Mouse (Mus musculus): Measurements from ENCODE around the gene Rit1.

GRCm38 (mm10) chr3:88698834-88699233 is 17.8 kb upstream of the Rit1 start:
- no peak for TF ChIP-seq MXI1 (IDR thresholded peaks at IDR 0.05; ENCODE audit: low read depth, low read length)
- no peak for TF ChIP-seq RCOR1 (conservative IDR thresholded peaks at IDR 0.05; ENCODE audit: low read depth, low read length)
- no peak for TF ChIP-seq CTCF (conservative IDR thresholded peaks at IDR 0.05 in 1 of 2, IDR thresholded peaks at IDR 0.05 in 1 of 2; ENCODE audit: low read depth in 2 of 2, low read length in 2 of 2)

All from CH12.LX (cell line).